In genomic region chr10:121886805-121887204, GRCm38 (mm10) we compare ENCODE assay signal across 7 mouse cellular contexts.
A peak's percentile ranks its signal among the peaks of the same experiment; 100 is the strongest.
DNase-seq lines count a peak whose midpoint lies in the region; ATAC-seq and TF ChIP-seq lines count a peak whose summit lies in the region.

No protein-coding gene starts in this region.

- no peak overlapping the region for H3K9ac ChIP-seq in forebrain, embryonic 13.5 days
- H3K9ac ChIP-seq in kidney, postnatal 0 days (ENCODE audit: low read depth, low read length): no peak overlapping the region
- no peak overlapping the region for H3K9ac ChIP-seq in midbrain, embryonic 13.5 days (replicated peaks)
- no peak overlapping the region for H3K9ac ChIP-seq in stomach, postnatal 0 days (ENCODE audit: low read length)

- no peaks in the 10 kb centered on the region for H3K36me3 ChIP-seq in forebrain, embryonic 13.5 days (ENCODE audit: poor library complexity, severe bottlenecking)
- H3K36me3 ChIP-seq in kidney, postnatal 0 days (ENCODE audit: insufficient read depth, low read length): no peaks in the 10 kb centered on the region
- H3K36me3 ChIP-seq in midbrain, embryonic 13.5 days: no peaks in the 10 kb centered on the region
- H3K36me3 ChIP-seq in stomach, postnatal 0 days (ENCODE audit: control insufficient read depth, insufficient read depth, low read length): no peaks in the 10 kb centered on the region

- no peak overlapping the region for H3K4me3 ChIP-seq in forebrain, embryonic 13.5 days
- no peak overlapping the region for H3K4me3 ChIP-seq in kidney, postnatal 0 days (replicated peaks; ENCODE audit: low read depth, low read length)
- H3K4me3 ChIP-seq in midbrain, embryonic 13.5 days (replicated peaks): no peak overlapping the region
- H3K4me3 ChIP-seq in stomach, postnatal 0 days (ENCODE audit: low read depth, low read length): no peak overlapping the region

- DNase-seq in right cerebral cortex, adult 18-20 months: peak; percentile 56
- no peak for DNase-seq in right cerebral cortex, postnatal 14 days
- DNase-seq in kidney, postnatal 0 days (ENCODE audit: low spot score): peak; percentile 34
- no peak for DNase-seq in stomach, postnatal 0 days (ENCODE audit: low spot score)
- no peak for DNase-seq in adrenal gland, adult 18-20 months (ENCODE audit: low spot score in 2 of 2)

- H3K4me2 ChIP-seq in forebrain, embryonic 13.5 days: no peak overlapping the region
- H3K4me2 ChIP-seq in kidney, postnatal 0 days (ENCODE audit: low read length): no peak overlapping the region
- no peak overlapping the region; the same call in 1 of the 2 replicates for H3K4me2 ChIP-seq in midbrain, embryonic 13.5 days (replicated peaks)
- H3K4me2 ChIP-seq in stomach, postnatal 0 days (replicated peaks; ENCODE audit: low read depth): no peak overlapping the region

- 12% methylated on average over 6 of the region's 6 CpGs for WGBS in forebrain, embryonic 13.5 days
- WGBS in kidney, postnatal 0 days: 34% methylated on average over 6 of the region's 6 CpGs
- 17% methylated on average over 6 of the region's 6 CpGs for WGBS in midbrain, embryonic 13.5 days
- WGBS in stomach, postnatal 0 days: 32% methylated on average over 6 of the region's 6 CpGs

- no peaks in the 10 kb centered on the region for H3K9me3 ChIP-seq in forebrain, embryonic 13.5 days (replicated peaks)
- no peaks in the 10 kb centered on the region for H3K9me3 ChIP-seq in kidney, postnatal 0 days (replicated peaks; ENCODE audit: low read length)
- H3K9me3 ChIP-seq in midbrain, embryonic 13.5 days: no peaks in the 10 kb centered on the region
- no peaks in the 10 kb centered on the region for H3K9me3 ChIP-seq in stomach, postnatal 0 days (ENCODE audit: control insufficient read depth, low read length)

- H3K27me3 ChIP-seq in forebrain, embryonic 13.5 days: no peaks in the 10 kb centered on the region
- H3K27me3 ChIP-seq in kidney, postnatal 0 days (ENCODE audit: insufficient read depth, low read length): no peaks in the 10 kb centered on the region
- H3K27me3 ChIP-seq in midbrain, embryonic 13.5 days: no peaks in the 10 kb centered on the region
- H3K27me3 ChIP-seq in stomach, postnatal 0 days (ENCODE audit: control insufficient read depth, insufficient read depth, low read length): no peaks in the 10 kb centered on the region

- peak overlapping the region; percentile 20; the same call in 1 of the 2 replicates for H3K27ac ChIP-seq in forebrain, embryonic 13.5 days
- H3K27ac ChIP-seq in kidney, postnatal 0 days: no peak overlapping the region
- H3K27ac ChIP-seq in midbrain, embryonic 13.5 days: peak overlapping the region; percentile 58
- H3K27ac ChIP-seq in stomach, postnatal 0 days (replicated peaks): no peak overlapping the region

- peak; percentile 78 for ATAC-seq in forebrain, embryonic 13.5 days
- ATAC-seq in kidney, postnatal 0 days (replicated peaks; ENCODE audit: low FRiP score, low read depth): no peak
- ATAC-seq in midbrain, embryonic 13.5 days: peak; percentile 44
- ATAC-seq in stomach, postnatal 0 days (ENCODE audit: low FRiP score, low TSS enrichment): no peak

- TF ChIP-seq EP300 in stomach, postnatal 0 days (optimal IDR thresholded peaks at IDR 0.05): no peak

- peaks cover 33% of the 10 kb centered on the region for H3K4me1 ChIP-seq in forebrain, embryonic 13.5 days
- H3K4me1 ChIP-seq in kidney, postnatal 0 days (replicated peaks; ENCODE audit: insufficient read depth, low read length): no peaks in the 10 kb centered on the region; the same call in none of the 2 replicates
- peaks cover 55% of the 10 kb centered on the region for H3K4me1 ChIP-seq in midbrain, embryonic 13.5 days (replicated peaks)
- H3K4me1 ChIP-seq in stomach, postnatal 0 days (replicated peaks; ENCODE audit: control insufficient read depth, insufficient read depth): no peaks in the 10 kb centered on the region

- TF ChIP-seq CTCF in kidney, postnatal 0 days (IDR thresholded peaks at IDR 0.05; ENCODE audit: low read depth): no peak
- no peak for TF ChIP-seq CTCF in stomach, postnatal 0 days (IDR thresholded peaks at IDR 0.05; ENCODE audit: low read depth)

Comparison
In these comparisons a context has a peak if more than half of its experiments do, and no peak if none do; other contexts are left out.
1. DNase-seq: peak in right cerebral cortex, adult 18-20 months (single experiment) and kidney, postnatal 0 days (single experiment); none in right cerebral cortex, postnatal 14 days (single experiment), stomach, postnatal 0 days (single experiment) and adrenal gland, adult 18-20 months (0 of 2).
2. ATAC-seq: peak in forebrain, embryonic 13.5 days (single experiment) and midbrain, embryonic 13.5 days (single experiment); none in kidney, postnatal 0 days (single experiment) and stomach, postnatal 0 days (single experiment).
3. H3K27ac ChIP-seq: peak in forebrain, embryonic 13.5 days (single experiment) and midbrain, embryonic 13.5 days (single experiment); none in kidney, postnatal 0 days (single experiment) and stomach, postnatal 0 days (single experiment).